16 mouse cellular contexts compared by ENCODE assay signal in genomic region chr1:38442887-38443286, GRCm38 (mm10).
DNase-seq lines count a peak whose midpoint lies in the region; ATAC-seq lines count a peak whose summit lies in the region.
"Had no signal": no experiment of that assay in that cellular context is flagged by ENCODE, and none has a peak within 500 bp of the region (broad histone marks: within the 10 kb centered on the region; RNA-seq: fewer than 3 reads in every experiment).

No protein-coding gene starts in this region.

- H3K4me1 ChIP-seq in hindbrain, embryonic 11.5 days (replicated peaks; ENCODE audit: control insufficient read depth, insufficient read depth, low read length): peaks cover 14% of the 10 kb centered on the region
- H3K4me1 ChIP-seq in hindbrain, embryonic 16.5 days (ENCODE audit: control insufficient read depth, insufficient read depth, low read depth, low read length): peaks cover 33% of the 10 kb centered on the region
- H3K4me1 ChIP-seq in heart, embryonic 13.5 days: peaks cover 78% of the 10 kb centered on the region
- H3K4me1 ChIP-seq in liver, embryonic 13.5 days (replicated peaks): peaks cover 53% of the 10 kb centered on the region
- peaks cover 48% of the 10 kb centered on the region for H3K4me1 ChIP-seq in neural tube, embryonic 15.5 days

- H3K9ac ChIP-seq in hindbrain, embryonic 11.5 days (ENCODE audit: low read depth, low read length): no peak overlapping the region
- H3K9ac ChIP-seq in hindbrain, embryonic 16.5 days (ENCODE audit: low read depth, low read length): no peak overlapping the region
- no peak overlapping the region for H3K9ac ChIP-seq in heart, embryonic 13.5 days
- H3K9ac ChIP-seq in liver, embryonic 13.5 days: no peak overlapping the region; the same call in 1 of the 2 replicates
- H3K9ac ChIP-seq in neural tube, embryonic 15.5 days (replicated peaks): no peak overlapping the region

- H3K4me2 ChIP-seq in hindbrain, embryonic 11.5 days (replicated peaks; ENCODE audit: low read depth, low read length): no peak overlapping the region
- no peak overlapping the region for H3K4me2 ChIP-seq in hindbrain, embryonic 16.5 days (ENCODE audit: low read length)
- H3K4me2 ChIP-seq in heart, embryonic 13.5 days: peak overlapping the region; percentile 51
- H3K4me2 ChIP-seq in liver, embryonic 13.5 days: peak overlapping the region; percentile 2
- no peak overlapping the region for H3K4me2 ChIP-seq in neural tube, embryonic 15.5 days

- no peak for ATAC-seq in hindbrain, embryonic 11.5 days (ENCODE audit: low FRiP score)
- ATAC-seq in hindbrain, embryonic 16.5 days: no peak
- peak; percentile 70; the same call in 1 of the 2 replicates for ATAC-seq in heart, embryonic 13.5 days (ENCODE audit: extremely low read depth, insufficient number of reproducible peaks, low FRiP score, low TSS enrichment)
- 0 out of 2 replicates have a peak, but pooled peaks have one; percentile 19 for ATAC-seq in liver, embryonic 13.5 days (ENCODE audit: low read depth)
- ATAC-seq in neural tube, embryonic 15.5 days (ENCODE audit: low FRiP score): no peak
- ATAC-seq: CD4-positive, CD25-positive, alpha-beta regulatory T cell, adult 4 months; inflammation-experienced regulatory T-cells, adult 6 months had no signal

- no peak for DNase-seq in hindbrain, embryonic 11.5 days (ENCODE audit: low spot score)
- peak; percentile 9 for DNase-seq in c-Kit-negative CD71-positive TER-119-positive erythroid progenitor cells, embryonic 14.5 days (ENCODE audit: low read depth, low spot score)
- DNase-seq in liver, embryonic 13.5 days: no peak
- no peak for DNase-seq in adrenal gland, adult (ENCODE audit: inconsistent age in 2 of 2, low spot score in 1 of 2)
- DNase-seq: adrenal gland, postnatal 25 days; cerebellum, postnatal 14 days; gastrocnemius, postnatal 36 days; lung, adult 2 months; right cerebral cortex, postnatal 14 days had no signal

- no peak overlapping the region for H3K4me3 ChIP-seq in hindbrain, embryonic 11.5 days (ENCODE audit: low read depth, low read length)
- no peak overlapping the region for H3K4me3 ChIP-seq in hindbrain, embryonic 16.5 days (ENCODE audit: low read length)
- H3K4me3 ChIP-seq in heart, embryonic 13.5 days: no peak overlapping the region
- H3K4me3 ChIP-seq in liver, embryonic 13.5 days (replicated peaks): no peak overlapping the region
- H3K4me3 ChIP-seq in neural tube, embryonic 15.5 days (replicated peaks): no peak overlapping the region

- 79% methylated on average over 3 of the region's 3 CpGs for WGBS in hindbrain, embryonic 11.5 days
- 84% methylated on average over 3 of the region's 3 CpGs for WGBS in hindbrain, embryonic 16.5 days
- 6% methylated on average over 3 of the region's 3 CpGs for WGBS in heart, embryonic 13.5 days
- WGBS in liver, embryonic 13.5 days (ENCODE audit: insufficient replicate concordance): 59% methylated on average over 3 of the region's 3 CpGs
- WGBS in neural tube, embryonic 15.5 days: 84% methylated on average over 3 of the region's 3 CpGs

- peak overlapping the region; percentile 30; the same call in 1 of the 2 replicates for H3K27ac ChIP-seq in hindbrain, embryonic 11.5 days (ENCODE audit: low read depth, low read length)
- H3K27ac ChIP-seq in hindbrain, embryonic 16.5 days (ENCODE audit: low read depth, low read length): no peak overlapping the region
- peak overlapping the region; percentile 91 for H3K27ac ChIP-seq in heart, embryonic 13.5 days (replicated peaks)
- H3K27ac ChIP-seq in liver, embryonic 13.5 days: peak overlapping the region; percentile 15; the same call in 1 of the 2 replicates
- H3K27ac ChIP-seq in neural tube, embryonic 15.5 days (replicated peaks): no peak overlapping the region
- H3K27ac ChIP-seq: macrophage; stomach, postnatal 0 days had no signal

- H3K27me3 ChIP-seq in hindbrain, embryonic 11.5 days (ENCODE audit: control insufficient read depth, insufficient read depth, low read length): no peaks in the 10 kb centered on the region
- no peaks in the 10 kb centered on the region for H3K27me3 ChIP-seq in hindbrain, embryonic 16.5 days (replicated peaks; ENCODE audit: control insufficient read depth, insufficient read depth, low read length)
- H3K27me3 ChIP-seq in heart, embryonic 13.5 days (replicated peaks): no peaks in the 10 kb centered on the region
- 0 out of 2 replicates have a peak, but pooled peaks cover 5% of the 10 kb centered on the region for H3K27me3 ChIP-seq in liver, embryonic 13.5 days
- no peaks in the 10 kb centered on the region for H3K27me3 ChIP-seq in neural tube, embryonic 15.5 days (replicated peaks)

- no peaks in the 10 kb centered on the region for H3K9me3 ChIP-seq in hindbrain, embryonic 11.5 days (ENCODE audit: control insufficient read depth, low read length)
- no peaks in the 10 kb centered on the region for H3K9me3 ChIP-seq in hindbrain, embryonic 16.5 days (ENCODE audit: control insufficient read depth, low read length)
- no peaks in the 10 kb centered on the region for H3K9me3 ChIP-seq in heart, embryonic 13.5 days
- no peaks in the 10 kb centered on the region for H3K9me3 ChIP-seq in liver, embryonic 13.5 days (replicated peaks)
- H3K9me3 ChIP-seq in neural tube, embryonic 15.5 days (replicated peaks): no peaks in the 10 kb centered on the region

- no peaks in the 10 kb centered on the region for H3K36me3 ChIP-seq in hindbrain, embryonic 11.5 days (ENCODE audit: control insufficient read depth, insufficient read depth, low read length)
- H3K36me3 ChIP-seq in hindbrain, embryonic 16.5 days (ENCODE audit: control insufficient read depth, insufficient read depth, low read length): no peaks in the 10 kb centered on the region
- no peaks in the 10 kb centered on the region for H3K36me3 ChIP-seq in heart, embryonic 13.5 days
- no peaks in the 10 kb centered on the region for H3K36me3 ChIP-seq in liver, embryonic 13.5 days
- H3K36me3 ChIP-seq in neural tube, embryonic 15.5 days: no peaks in the 10 kb centered on the region

Comparison
In these comparisons a context has a peak if more than half of its experiments do, and no peak if none do; other contexts are left out.
1. H3K27ac ChIP-seq: peak in hindbrain, embryonic 11.5 days (single experiment), heart, embryonic 13.5 days (single experiment) and liver, embryonic 13.5 days (single experiment); none in hindbrain, embryonic 16.5 days (single experiment) and neural tube, embryonic 15.5 days (single experiment).
2. ATAC-seq: peak in heart, embryonic 13.5 days (single experiment) and liver, embryonic 13.5 days (single experiment); none in hindbrain, embryonic 11.5 days (single experiment), hindbrain, embryonic 16.5 days (single experiment) and neural tube, embryonic 15.5 days (single experiment).
3. H3K4me2 ChIP-seq: peak in heart, embryonic 13.5 days (single experiment) and liver, embryonic 13.5 days (single experiment); none in hindbrain, embryonic 11.5 days (single experiment), hindbrain, embryonic 16.5 days (single experiment) and neural tube, embryonic 15.5 days (single experiment).